Comparison of ENCODE assay signal across 22 mouse cellular contexts in the genomic region with DNA sequence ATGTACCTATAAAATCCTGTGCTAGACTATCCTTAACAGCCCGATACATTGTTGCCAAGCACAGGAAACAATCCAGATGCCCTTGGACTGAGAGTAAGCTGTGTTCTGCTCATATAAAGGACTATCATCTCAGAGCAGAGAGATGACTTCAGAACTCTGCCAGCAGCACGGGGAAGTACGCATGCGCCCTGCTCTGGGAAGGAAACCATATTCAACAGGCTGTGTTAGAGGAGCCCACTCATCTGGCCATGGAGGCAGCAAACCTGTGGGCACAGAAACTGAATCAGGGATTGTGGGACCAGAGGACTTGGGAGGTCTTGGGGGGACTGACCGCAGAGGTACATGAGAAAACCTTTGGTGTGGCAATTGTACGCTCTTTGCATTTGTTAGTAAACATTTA. TPM values are rescaled to one million over a fixed set of nuclear protein-coding genes. Genes with fewer than 3 reads are reported as not detected.
DNase-seq lines count a peak whose midpoint lies in the region; ATAC-seq and TF ChIP-seq lines count a peak whose summit lies in the region.
"Had no signal": no experiment of that assay in that cellular context is flagged by ENCODE, and none has a peak within 500 bp of the region (broad histone marks: within the 10 kb centered on the region; RNA-seq: fewer than 3 reads in every experiment).

No protein-coding gene starts in this region.

- H3K27ac ChIP-seq in neural tube, embryonic 11.5 days (ENCODE audit: low read depth, low read length), result no peak overlapping the region
- peak overlapping the region; percentile 35 for H3K27ac ChIP-seq in bone marrow macrophage, adult 2 months (ENCODE audit: insufficient read depth, low read depth, low read length)
- H3K27ac ChIP-seq: forebrain, embryonic 10.5 days; forebrain, embryonic 15.5 days; hindbrain, embryonic 10.5 days; hindbrain, embryonic 13.5 days; intestine, embryonic 15.5 days had no signal

- no peaks in the 10 kb centered on the region for H3K9me3 ChIP-seq in neural tube, embryonic 11.5 days (ENCODE audit: control insufficient read depth, low read length)
- H3K9me3 ChIP-seq: forebrain, embryonic 10.5 days; hindbrain, embryonic 10.5 days; hindbrain, embryonic 13.5 days; intestine, embryonic 15.5 days had no signal

- no peak for TF ChIP-seq CTCF in bone marrow macrophage, adult 2 months (IDR thresholded peaks at IDR 0.05; ENCODE audit: low read depth, low read length)
- TF ChIP-seq CTCF in lung, adult 2 months (IDR thresholded peaks at IDR 0.05; ENCODE audit: insufficient read depth, low read length), result no peak

- TF ChIP-seq POLR2A in bone marrow macrophage, adult 2 months (IDR thresholded peaks at IDR 0.05; ENCODE audit: borderline replicate concordance, low read depth, low read length), result no peak
- TF ChIP-seq POLR2A in lung, adult 2 months (IDR thresholded peaks at IDR 0.05; ENCODE audit: borderline replicate concordance, extremely low read depth, low read depth, low read length), result no peak

- H3K4me1 ChIP-seq in neural tube, embryonic 11.5 days (ENCODE audit: control insufficient read depth, insufficient read depth, low read length), result no peaks in the 10 kb centered on the region
- peaks cover 45% of the 10 kb centered on the region for H3K4me1 ChIP-seq in bone marrow macrophage, adult 2 months (ENCODE audit: control insufficient read depth, insufficient read depth, low read length)
- H3K4me1 ChIP-seq in lung, adult 2 months (ENCODE audit: control insufficient read depth, insufficient read depth, low read length), result peaks cover 3% of the 10 kb centered on the region; the same call in 1 of the 2 replicates
- H3K4me1 ChIP-seq: forebrain, embryonic 15.5 days had no signal

- WGBS in neural tube, embryonic 11.5 days, result 92% methylated on average over 6 of the region's 6 CpGs
- WGBS in lung, adult 2 months, result 85% methylated on average over 6 of the region's 6 CpGs

- no peak overlapping the region for H3K4me2 ChIP-seq in neural tube, embryonic 11.5 days (ENCODE audit: low read depth)
- H3K4me2 ChIP-seq: forebrain, embryonic 15.5 days; heart, embryonic 11.5 days; hindbrain, embryonic 13.5 days; intestine, embryonic 15.5 days had no signal

- no peak overlapping the region for H3K4me3 ChIP-seq in neural tube, embryonic 11.5 days (ENCODE audit: low read depth, low read length)
- no peak overlapping the region for H3K4me3 ChIP-seq in bone marrow macrophage, adult 2 months (ENCODE audit: insufficient read depth, low read length)
- no peak overlapping the region for H3K4me3 ChIP-seq in lung, adult 2 months (replicated peaks; ENCODE audit: extremely low read depth, low read depth, low read length)
- H3K4me3 ChIP-seq: forebrain, embryonic 10.5 days; forebrain, embryonic 15.5 days; hindbrain, embryonic 10.5 days; hindbrain, embryonic 13.5 days; intestine, embryonic 15.5 days had no signal

- ATAC-seq in neural tube, embryonic 11.5 days (ENCODE audit: insufficient read depth, low FRiP score, low TSS enrichment), result no peak
- ATAC-seq: CD4-positive, CD25-positive, alpha-beta regulatory T cell, adult 4 months; forebrain, embryonic 15.5 days; hindbrain, embryonic 16.5 days; intestine, embryonic 15.5 days had no signal

- no peaks in the 10 kb centered on the region for H3K36me3 ChIP-seq in neural tube, embryonic 11.5 days (ENCODE audit: control insufficient read depth, insufficient read depth, low read length)
- H3K36me3 ChIP-seq: forebrain, embryonic 10.5 days; forebrain, embryonic 15.5 days; hindbrain, embryonic 10.5 days; hindbrain, embryonic 13.5 days; intestine, embryonic 15.5 days had no signal

- H3K27me3 ChIP-seq in neural tube, embryonic 11.5 days (ENCODE audit: control insufficient read depth, insufficient read depth, low read length), result no peaks in the 10 kb centered on the region
- H3K27me3 ChIP-seq: forebrain, embryonic 15.5 days; hindbrain, embryonic 13.5 days; intestine, embryonic 15.5 days had no signal

- H3K9ac ChIP-seq in neural tube, embryonic 11.5 days (ENCODE audit: low read length), result no peak overlapping the region
- H3K9ac ChIP-seq: forebrain, embryonic 15.5 days; hindbrain, embryonic 13.5 days; intestine, embryonic 15.5 days had no signal

- peak; percentile 0 for DNase-seq in neural tube, embryonic 11.5 days (ENCODE audit: low spot score)
- DNase-seq in neural tube, embryonic 10.5 days (ENCODE audit: extremely low spot score, low spot score), result no peak
- peak; percentile 78 for DNase-seq in testis, postnatal 14 days (ENCODE audit: low spot score)
- no peak for DNase-seq in adrenal gland, postnatal 36 days
- DNase-seq in lung, adult 2 months, result no peak
- DNase-seq: adrenal gland, postnatal 10 days; cerebellum, adult 11-12 months; cerebellum, adult 8-10 months; cerebellum, postnatal 10 days; cerebellum, postnatal 36 days; gastrocnemius, postnatal 10 days; gastrocnemius, postnatal 36 days; heart, postnatal 36 days had no signal

RNA-seq across cellular contexts. Expression of gene Otulinl, which starts 19.7 kb away (rescaled TPM):
- 8.0 and 9.8 TPM in 2 replicates for polyA plus RNA-seq in neural tube, embryonic 11.5 days (2014; fragmentation: Nextera tagmentation; extraction: Ambion mirVana)
- polyA plus RNA-seq in bone marrow macrophage, adult 2 months (2012; ENCODE audit: insufficient read depth, insufficient read length, missing spikeins), result 256 and 264 TPM in 2 replicates
- total RNA-seq in adrenal gland, postnatal 36 days (2021), result 1 to 10 TPM; 6.1 to 7.5 TPM
- polyA plus RNA-seq in lung, adult 2 months (2012; rRNA removed), result 7.5 and 9.9 TPM in 2 replicates

RNA-seq across cellular contexts. Expression of gene Otulin, which starts 31.2 kb away (rescaled TPM):
- polyA plus RNA-seq in neural tube, embryonic 11.5 days (2014; fragmentation: Nextera tagmentation; extraction: Ambion mirVana), result 32.8 and 34.6 TPM in 2 replicates
- polyA plus RNA-seq in bone marrow macrophage, adult 2 months (2012; ENCODE audit: insufficient read depth, insufficient read length, missing spikeins), result 98.6 and 100 TPM in 2 replicates
- total RNA-seq in adrenal gland, postnatal 36 days (2021), result 10 to 100 TPM; 32.5 to 39.5 TPM
- polyA plus RNA-seq in lung, adult 2 months (2012; rRNA removed), result 16.4 and 23.7 TPM in 2 replicates

Comparison
In these comparisons a context has a peak if more than half of its experiments do, and no peak if none do; other contexts are left out.
1. DNase-seq: peak in neural tube, embryonic 11.5 days (single experiment) and testis, postnatal 14 days (single experiment); none in neural tube, embryonic 10.5 days (single experiment), adrenal gland, postnatal 36 days (0 of 2) and lung, adult 2 months (single experiment).
2. RNA of gene Otulinl, which starts 19.7 kb away (polyA plus RNA-seq): 256 to 264 TPM in bone marrow macrophage, adult 2 months; 7.5 to 9.9 TPM in lung, adult 2 months and 8.0 to 9.8 TPM in neural tube, embryonic 11.5 days; every median in the first group is over 10 times any median in the second.